Mouse (Mus musculus): Measurements from ENCODE around the gene Scube1. TPM values are rescaled to one million over a fixed set of nuclear protein-coding genes. Genes with fewer than 3 reads are reported as not detected.
A peak's percentile ranks its signal among the peaks of the same experiment; 100 is the strongest.

Scube1 gene
- polyA plus RNA-seq, 1 experiment from 2014 or later, result 3.0 TPM

DNA sequence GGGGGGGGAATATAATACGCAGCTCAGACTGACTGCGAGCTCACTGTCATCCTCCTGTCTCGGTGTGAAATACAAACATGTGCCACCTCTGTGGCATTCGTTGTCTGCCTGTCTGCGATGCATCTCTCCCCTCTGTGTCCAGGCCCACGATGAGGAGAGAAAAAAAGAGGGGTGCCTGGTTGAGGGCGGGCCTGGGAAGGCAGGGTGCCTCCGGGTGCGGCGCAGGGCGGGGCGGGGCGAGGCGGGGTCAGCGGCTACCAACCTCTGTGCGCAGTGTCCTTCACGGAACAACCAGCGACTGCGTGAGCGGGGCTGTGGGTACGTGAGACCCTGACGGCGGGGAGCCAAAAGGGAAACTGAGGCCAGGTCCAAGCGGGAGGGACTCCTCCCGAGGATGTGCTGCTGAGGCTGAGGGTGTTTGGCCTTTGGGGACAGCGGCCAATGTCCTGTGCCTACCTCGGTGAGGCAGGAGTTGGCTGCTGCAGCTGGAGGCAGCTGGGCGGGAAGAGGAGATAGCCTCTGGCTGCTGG, 161.4 kb downstream of the Scube1 start, which contains the start of the genes Tspo and Mcat:
Gene Tspo (plus strand): TSS at position 266 of the 530 bp plus-strand sequence.
Gene Mcat (minus strand): TSS at position 461 of the 530 bp plus-strand sequence.
- H3K4me2 ChIP-seq (ENCODE audit: low read length), result peak within 1 kb of the TSS; percentile 98
- no peaks in the 10 kb centered on the region for H3K36me3 ChIP-seq (ENCODE audit: insufficient read depth, low read length)
- H3K9me3 ChIP-seq (replicated peaks; ENCODE audit: low read length), result no peaks in the 10 kb centered on the region
- ATAC-seq (replicated peaks; ENCODE audit: low FRiP score, low read depth), result peak; percentile 52
- peak within 1 kb of the TSS; percentile 69 for H3K27ac ChIP-seq
- TF ChIP-seq CTCF (IDR thresholded peaks at IDR 0.05; ENCODE audit: low read depth), result no peak
- DNase-seq (ENCODE audit: low spot score), result peak; percentile 22
- H3K9ac ChIP-seq (ENCODE audit: low read depth, low read length), result peak within 1 kb of the TSS; percentile 67
- no peaks in the 10 kb centered on the region for H3K27me3 ChIP-seq (ENCODE audit: insufficient read depth, low read length)
- H3K4me3 ChIP-seq (replicated peaks; ENCODE audit: low read depth, low read length), result peak within 1 kb of the TSS; percentile 43
- under 1% methylated on average over 28 of the region's 28 CpGs for WGBS
- no peaks in the 10 kb centered on the region for H3K4me1 ChIP-seq (replicated peaks; ENCODE audit: insufficient read depth, low read length)

GRCm38 (mm10) chr15:83562626-83563270, 162.1 kb downstream of the Scube1 start:
- no peaks in the 10 kb centered on the region for H3K27me3 ChIP-seq (ENCODE audit: insufficient read depth, low read length)
- peak; percentile 57 for ATAC-seq (replicated peaks; ENCODE audit: low FRiP score, low read depth)
- DNase-seq (ENCODE audit: low spot score), result peak; percentile 72
- no peak overlapping the region for H3K9ac ChIP-seq (ENCODE audit: low read depth, low read length)
- no peaks in the 10 kb centered on the region for H3K36me3 ChIP-seq (ENCODE audit: insufficient read depth, low read length)
- no peak for TF ChIP-seq CTCF (IDR thresholded peaks at IDR 0.05; ENCODE audit: low read depth)
- no peaks in the 10 kb centered on the region for H3K9me3 ChIP-seq (replicated peaks; ENCODE audit: low read length)
- 38% methylated on average over 15 of the region's 15 CpGs for WGBS
- H3K4me3 ChIP-seq (replicated peaks; ENCODE audit: low read depth, low read length), result peak overlapping the region; percentile 43
- no peaks in the 10 kb centered on the region for H3K4me1 ChIP-seq (replicated peaks; ENCODE audit: insufficient read depth, low read length)
- peak overlapping the region; percentile 98 for H3K4me2 ChIP-seq (ENCODE audit: low read length)
- H3K27ac ChIP-seq, result 0 out of 2 replicates have a peak overlapping the region, but pooled peaks have one; percentile 69

- DNase-seq (ENCODE audit: low spot score), result no peak
- Histone ChIP-seq H3K9me3 (replicated peaks; ENCODE audit: low read length) (no peaks in the 10 kb centered on the region), H3K27me3 (ENCODE audit: insufficient read depth, low read length) (no peaks in the 10 kb centered on the region), H3K36me3 (ENCODE audit: insufficient read depth, low read length) (no peaks in the 10 kb centered on the region), H3K27ac (no peak overlapping the region), H3K4me3 (replicated peaks; ENCODE audit: low read depth, low read length) (no peak overlapping the region), H3K4me2 (ENCODE audit: low read length) (no peak overlapping the region), H3K9ac (ENCODE audit: low read depth, low read length) (no peak overlapping the region), H3K4me1 (replicated peaks; ENCODE audit: insufficient read depth, low read length) (no peaks in the 10 kb centered on the region)
- 67% methylated on average over 5 of the region's 5 CpGs for whole genome bisulfite sequencing
- no peak for ATAC-seq (replicated peaks; ENCODE audit: low FRiP score, low read depth)
- TF ChIP-seq CTCF (IDR thresholded peaks at IDR 0.05; ENCODE audit: low read depth), result no peak
Measured at GRCm38 (mm10) chr15:83560941-83561477, 163.8 kb downstream of the Scube1 start.

- 0 out of 2 replicates have a peak, but pooled peaks cover 10% of the 10 kb centered on the region for H3K36me3 ChIP-seq (ENCODE audit: insufficient read depth, low read length)
- ATAC-seq (replicated peaks; ENCODE audit: low FRiP score, low read depth), result peak; percentile 80
- no peaks in the 10 kb centered on the region for H3K9me3 ChIP-seq (replicated peaks; ENCODE audit: low read length)
- peak overlapping the region; percentile 92 for H3K4me2 ChIP-seq (ENCODE audit: low read length)
- H3K4me1 ChIP-seq (replicated peaks; ENCODE audit: insufficient read depth, low read length), result 0 out of 2 replicates have a peak, but pooled peaks cover 4% of the 10 kb centered on the region
- peak overlapping the region; percentile 91 for H3K9ac ChIP-seq (ENCODE audit: low read depth, low read length)
- H3K27me3 ChIP-seq (ENCODE audit: insufficient read depth, low read length), result no peaks in the 10 kb centered on the region
- WGBS, result under 1% methylated on average over 72 of the region's 74 CpGs
- H3K27ac ChIP-seq, result peak overlapping the region; percentile 95
- no peak for TF ChIP-seq CTCF (IDR thresholded peaks at IDR 0.05; ENCODE audit: low read depth)
- peak overlapping the region; percentile 89 for H3K4me3 ChIP-seq (replicated peaks; ENCODE audit: low read depth, low read length)
- DNase-seq (ENCODE audit: low spot score), result peak; percentile 94
Measured at GRCm38 (mm10) chr15:83555161-83555974, 169.5 kb downstream of the Scube1 start.

Other genes with a start within 250 kb of the Scube1 start
- gene Ttll1, start 214.1 kb downstream of the Scube1 start, polyA plus RNA-seq (2015; fragmentation: Nextera tagmentation; extraction: Ambion mirVana), result 16.6 and 19.0 TPM in 2 replicates
- 14.1 and 16.1 TPM in 2 replicates for gene Bik, start 198.2 kb downstream of the Scube1 start, polyA plus RNA-seq (2015; fragmentation: Nextera tagmentation; extraction: Ambion mirVana)
- 159 and 169 TPM in 2 replicates for gene Tspo, start 161.4 kb downstream of the Scube1 start, polyA plus RNA-seq (2015; fragmentation: Nextera tagmentation; extraction: Ambion mirVana)
- gene Mcat, start 161.2 kb downstream of the Scube1 start, polyA plus RNA-seq (2015; fragmentation: Nextera tagmentation; extraction: Ambion mirVana), result 37.6 and 41.2 TPM in 2 replicates
- gene Ttll12, start 129.9 kb downstream of the Scube1 start, polyA plus RNA-seq (2015; fragmentation: Nextera tagmentation; extraction: Ambion mirVana), result 22.4 and 25.1 TPM in 2 replicates
- gene Mpped1, start 54.4 kb upstream of the Scube1 start, polyA plus RNA-seq (2015; fragmentation: Nextera tagmentation; extraction: Ambion mirVana), result 0.11 and 0.22 TPM in 2 replicates

Measured in kidney, postnatal 0 days (tissue).